Mouse (Mus musculus): Measurements from ENCODE around the gene Smg5.
A peak's percentile ranks its signal among the peaks of the same experiment; 100 is the strongest.
"Not testable (repeated sequence)": the region's sequence is repeated elsewhere in the genome, so short reads cannot be mapped to it uniquely, and the experiment has no call there.

The Smg5 gene

GRCm38 (mm10) chr3:88354396-88355165 lies 18.5 kb downstream of the Smg5 start:
- DNase-seq (ENCODE audit: low spot score), result no peak

GRCm38 (mm10) chr3:88359584-88359983 lies 23.5 kb downstream of the Smg5 start:
- DNase-seq (ENCODE audit: low spot score), result no peak

GRCm38 (mm10) chr3:88359989-88360388 lies 23.9 kb downstream of the Smg5 start:
- DNase-seq (ENCODE audit: low spot score), result no peak

- DNase-seq (ENCODE audit: low spot score), result no peak
Measured at GRCm38 (mm10) chr3:88361096-88361495, 25.0 kb downstream of the Smg5 start.

GRCm38 (mm10) chr3:88361612-88362313 lies 25.7 kb downstream of the Smg5 start:
- DNase-seq (ENCODE audit: low spot score), result no peak

GRCm38 (mm10) chr3:88363700-88364099 lies 27.6 kb downstream of the Smg5 start:
- no peak for DNase-seq (ENCODE audit: low spot score)

- DNase-seq (ENCODE audit: low spot score), result peak; percentile 81
Measured at GRCm38 (mm10) chr3:88364337-88364736, 28.3 kb downstream of the Smg5 start, which contains the start of gene Paqr6. Gene Paqr6 (plus strand): TSS chr3:88364584.

GRCm38 (mm10) chr3:88365705-88366361 lies 29.8 kb downstream of the Smg5 start:
- peak; percentile 5 for DNase-seq (ENCODE audit: low spot score)

GRCm38 (mm10) chr3:88366830-88367428 lies 30.9 kb downstream of the Smg5 start:
- DNase-seq (ENCODE audit: low spot score), result peak; percentile 60

- not testable (repeated sequence) for DNase-seq (ENCODE audit: low spot score)
Measured at GRCm38 (mm10) chr3:88367517-88367916, 31.5 kb downstream of the Smg5 start.

- peak; percentile 2 for DNase-seq (ENCODE audit: low spot score)
Measured at GRCm38 (mm10) chr3:88368511-88368910, 32.5 kb downstream of the Smg5 start.

- DNase-seq (ENCODE audit: low spot score), result not testable (repeated sequence)
Measured at GRCm38 (mm10) chr3:88372643-88373042, 36.6 kb downstream of the Smg5 start, which contains the start of gene Bglap3. Gene Bglap3 (minus strand): TSS chr3:88372743.

- DNase-seq (ENCODE audit: low spot score), result peak; percentile 24
Measured at GRCm38 (mm10) chr3:88375750-88376626, 39.9 kb downstream of the Smg5 start.

GRCm38 (mm10) chr3:88376644-88377043 lies 40.6 kb downstream of the Smg5 start:
- DNase-seq (ENCODE audit: low spot score), result peak; percentile 1

GRCm38 (mm10) chr3:88378599-88378998 lies 42.5 kb downstream of the Smg5 start, which contains the start of gene Bglap2:
Gene Bglap2 (minus strand): TSS chr3:88378699.
- DNase-seq (ENCODE audit: low spot score), result peak; percentile 2

- not testable (repeated sequence) for DNase-seq (ENCODE audit: low spot score)
Measured at GRCm38 (mm10) chr3:88381389-88382315, 45.6 kb downstream of the Smg5 start.

- not testable (repeated sequence) for DNase-seq (ENCODE audit: low spot score)
Measured at GRCm38 (mm10) chr3:88382383-88382782, 46.3 kb downstream of the Smg5 start.

GRCm38 (mm10) chr3:88384364-88384763 lies 48.3 kb downstream of the Smg5 start, which contains the start of gene Bglap:
Gene Bglap (minus strand): TSS chr3:88384464.
- no peak for DNase-seq (ENCODE audit: low spot score)

- DNase-seq (ENCODE audit: low spot score), result no peak
Measured at GRCm38 (mm10) chr3:88393776-88394375, 57.8 kb downstream of the Smg5 start.

All from ovary, postnatal 36 days (tissue).